Mouse (Mus musculus): ENCODE results near the gene Mpst. TPM values are rescaled to one million over a fixed set of nuclear protein-coding genes. Genes with fewer than 3 reads are reported as not detected.

The Mpst gene
- polyA plus RNA-seq, 1 experiment from 2014 or later = 5.7 TPM

DNA sequence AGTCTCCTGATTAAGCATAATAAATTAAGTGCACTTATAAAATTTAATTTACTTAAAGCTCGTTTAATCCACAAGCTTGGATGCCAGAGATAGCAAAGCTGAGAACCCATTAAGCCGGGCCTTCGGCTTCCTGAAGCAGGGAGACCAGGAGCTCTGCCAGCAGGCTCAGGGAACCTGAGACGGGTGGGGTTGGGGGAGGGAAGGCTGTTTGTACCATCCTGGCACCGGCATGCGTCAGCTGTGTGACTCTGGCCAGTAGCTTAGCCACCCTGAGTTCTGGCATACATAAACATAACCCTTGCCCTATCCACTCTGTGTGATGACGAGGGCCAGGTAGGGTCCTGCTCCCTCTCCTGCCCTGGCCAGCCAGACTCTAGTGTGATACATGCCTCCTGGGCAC, 49.8 kb downstream of the Mpst start:
- H3K9ac ChIP-seq (ENCODE audit: low read length) = no peak overlapping the region
- H3K27me3 ChIP-seq (ENCODE audit: control insufficient read depth, insufficient read depth, low read length) = no peaks in the 10 kb centered on the region
- no peak for DNase-seq (ENCODE audit: low spot score)
- 31% methylated on average over 7 of the region's 7 CpGs for WGBS
- H3K4me1 ChIP-seq (replicated peaks; ENCODE audit: control insufficient read depth, insufficient read depth) = no peaks in the 10 kb centered on the region
- H3K9me3 ChIP-seq (ENCODE audit: control insufficient read depth, low read length) = no peaks in the 10 kb centered on the region
- no peak overlapping the region for H3K4me3 ChIP-seq (ENCODE audit: low read depth, low read length)
- H3K4me2 ChIP-seq (replicated peaks; ENCODE audit: low read depth) = no peak overlapping the region
- TF ChIP-seq CTCF (IDR thresholded peaks at IDR 0.05; ENCODE audit: low read depth) (no peak), EP300 (optimal IDR thresholded peaks at IDR 0.05) (no peak)
- H3K27ac ChIP-seq (replicated peaks) = no peak overlapping the region
- ATAC-seq (ENCODE audit: low FRiP score, low TSS enrichment) = no peak
- H3K36me3 ChIP-seq (ENCODE audit: control insufficient read depth, insufficient read depth, low read length) = no peaks in the 10 kb centered on the region

DNA sequence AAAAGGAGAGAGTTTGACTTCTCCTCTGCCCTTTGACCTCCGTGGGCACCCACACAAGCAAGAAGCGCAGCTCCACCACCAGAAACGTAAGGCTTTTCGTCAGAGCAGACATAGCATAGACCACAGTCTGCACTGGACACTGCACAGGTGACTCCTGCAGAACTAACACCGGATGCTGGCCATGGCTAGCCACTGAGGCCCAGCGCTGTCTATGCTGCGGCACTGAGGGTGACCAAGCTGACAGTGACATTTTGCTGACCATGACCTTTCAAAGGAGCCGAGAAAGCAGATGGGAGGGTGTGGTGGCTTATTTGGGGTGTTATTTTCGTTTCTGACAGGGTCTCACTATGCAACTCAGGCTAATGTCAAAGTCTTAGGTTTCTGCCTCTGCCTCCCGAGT, 51.0 kb downstream of the Mpst start:
- Histone ChIP-seq H3K27ac (replicated peaks) (no peak overlapping the region), H3K27me3 (ENCODE audit: control insufficient read depth, insufficient read depth, low read length) (no peaks in the 10 kb centered on the region), H3K4me1 (replicated peaks; ENCODE audit: control insufficient read depth, insufficient read depth) (no peaks in the 10 kb centered on the region), H3K9ac (ENCODE audit: low read length) (no peak overlapping the region), H3K4me2 (replicated peaks; ENCODE audit: low read depth) (no peak overlapping the region), H3K9me3 (ENCODE audit: control insufficient read depth, low read length) (no peaks in the 10 kb centered on the region), H3K36me3 (ENCODE audit: control insufficient read depth, insufficient read depth, low read length) (no peaks in the 10 kb centered on the region), H3K4me3 (ENCODE audit: low read depth, low read length) (no peak overlapping the region)
- TF ChIP-seq CTCF (IDR thresholded peaks at IDR 0.05; ENCODE audit: low read depth) (no peak), EP300 (optimal IDR thresholded peaks at IDR 0.05) (no peak)
- 72% methylated on average over 10 of the region's 10 CpGs for WGBS
- DNase-seq (ENCODE audit: low spot score) (no peak), ATAC-seq (ENCODE audit: low FRiP score, low TSS enrichment) (no peak)

DNA sequence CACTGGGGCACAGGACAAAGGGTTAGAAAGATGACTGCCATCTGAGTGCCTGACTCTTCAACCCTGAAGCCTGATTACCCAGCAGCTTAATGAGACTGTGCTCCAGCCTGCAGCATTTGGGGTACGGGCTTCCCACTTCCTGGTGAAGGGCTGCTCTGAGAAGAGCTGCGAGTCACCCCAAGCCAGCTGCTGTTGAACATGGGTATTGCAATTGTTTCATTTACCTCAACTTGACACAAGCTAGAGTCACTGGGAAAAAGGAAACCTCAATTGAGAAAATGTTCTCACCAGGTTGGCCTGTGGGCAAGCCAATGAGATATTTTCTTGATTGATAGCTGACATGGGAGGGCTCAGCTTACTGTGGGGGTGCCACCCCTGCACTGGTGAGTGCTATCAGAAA, 56.8 kb downstream of the Mpst start:
- Histone ChIP-seq H3K27me3 (ENCODE audit: control insufficient read depth, insufficient read depth, low read length) (no peaks in the 10 kb centered on the region; the same call in 1 of the 2 replicates), H3K4me3 (ENCODE audit: low read depth, low read length) (no peak overlapping the region), H3K9me3 (ENCODE audit: control insufficient read depth, low read length) (no peaks in the 10 kb centered on the region), H3K4me1 (replicated peaks; ENCODE audit: control insufficient read depth, insufficient read depth) (no peaks in the 10 kb centered on the region), H3K4me2 (replicated peaks; ENCODE audit: low read depth) (no peak overlapping the region), H3K9ac (ENCODE audit: low read length) (no peak overlapping the region), H3K36me3 (ENCODE audit: control insufficient read depth, insufficient read depth, low read length) (no peaks in the 10 kb centered on the region), H3K27ac (replicated peaks) (no peak overlapping the region)
- no peak for ATAC-seq (ENCODE audit: low FRiP score, low TSS enrichment)
- 37% methylated on average over 2 of the region's 2 CpGs for WGBS
- DNase-seq (ENCODE audit: low spot score) = no peak
- TF ChIP-seq CTCF (IDR thresholded peaks at IDR 0.05; ENCODE audit: low read depth) (no peak), EP300 (optimal IDR thresholded peaks at IDR 0.05) (no peak)

Other genes starting within 250 kb of the Mpst start
- 42.2 and 42.5 TPM in 2 replicates for gene Ift27, start 232.3 kb upstream of the Mpst start, polyA plus RNA-seq (2015; fragmentation: Nextera tagmentation; extraction: Ambion mirVana)
- gene Pvalb, start 200.0 kb upstream of the Mpst start, polyA plus RNA-seq (2015; fragmentation: Nextera tagmentation; extraction: Ambion mirVana) = 0.11 TPM in 1 of 2 replicates, not detected in the other
- 2.7 and 2.9 TPM in 2 replicates for gene Ncf4, start 161.6 kb upstream of the Mpst start, polyA plus RNA-seq (2015; fragmentation: Nextera tagmentation; extraction: Ambion mirVana)
- 0.17 and 0.24 TPM in 2 replicates for gene Csf2rb2, start 100.7 kb upstream of the Mpst start, polyA plus RNA-seq (2015; fragmentation: Nextera tagmentation; extraction: Ambion mirVana)
- gene Csf2rb, start 80.7 kb upstream of the Mpst start, polyA plus RNA-seq (2015; fragmentation: Nextera tagmentation; extraction: Ambion mirVana) = 0.99 and 1.0 TPM in 2 replicates
- gene Tex33, start 10.5 kb upstream of the Mpst start, polyA plus RNA-seq (2015; fragmentation: Nextera tagmentation; extraction: Ambion mirVana) = not detected in 2 replicates
- gene Tst, start 509 bp upstream of the Mpst start, polyA plus RNA-seq (2015; fragmentation: Nextera tagmentation; extraction: Ambion mirVana) = 153 and 177 TPM in 2 replicates
- 25.9 and 26.2 TPM in 2 replicates for gene Kctd17, start 22.1 kb downstream of the Mpst start, polyA plus RNA-seq (2015; fragmentation: Nextera tagmentation; extraction: Ambion mirVana)
- 0.48 and 0.50 TPM in 2 replicates for gene Tmprss6, start 62.2 kb downstream of the Mpst start, polyA plus RNA-seq (2015; fragmentation: Nextera tagmentation; extraction: Ambion mirVana)
- gene Il2rb, start 88.9 kb downstream of the Mpst start, polyA plus RNA-seq (2015; fragmentation: Nextera tagmentation; extraction: Ambion mirVana) = 0.24 and 0.30 TPM in 2 replicates
- 20.2 and 24.6 TPM in 2 replicates for gene C1qtnf6, start 125.0 kb downstream of the Mpst start, polyA plus RNA-seq (2015; fragmentation: Nextera tagmentation; extraction: Ambion mirVana)
- gene Sstr3, start 138.3 kb downstream of the Mpst start, polyA plus RNA-seq (2015; fragmentation: Nextera tagmentation; extraction: Ambion mirVana) = 0.02 and 0.08 TPM in 2 replicates
- 6.4 and 8.0 TPM in 2 replicates for gene Rac2, start 166.4 kb downstream of the Mpst start, polyA plus RNA-seq (2015; fragmentation: Nextera tagmentation; extraction: Ambion mirVana)
- 5.2 and 5.8 TPM in 2 replicates for gene Cyth4, start 190.6 kb downstream of the Mpst start, polyA plus RNA-seq (2015; fragmentation: Nextera tagmentation; extraction: Ambion mirVana)